Comparison of ENCODE assay signal across 12 mouse cellular contexts in genomic region chrX:60592598-60592997, GRCm38 (mm10). TPM values are rescaled to one million over a fixed set of nuclear protein-coding genes. Genes with fewer than 3 reads are reported as not detected.
DNase-seq lines count a peak whose midpoint lies in the region; ATAC-seq and TF ChIP-seq lines count a peak whose summit lies in the region.
"Had no signal": no experiment of that assay in that cellular context is flagged by ENCODE, and none has a peak within 500 bp of the region (broad histone marks: within the 10 kb centered on the region; RNA-seq: fewer than 3 reads in every experiment).

TSS of gene Atp11c (minus strand) at chrX:60592698.

- H3K4me2 ChIP-seq in intestine, embryonic 14.5 days (ENCODE audit: low read length): no peak within 1 kb of the TSS
- no peak within 1 kb of the TSS for H3K4me2 ChIP-seq in intestine, embryonic 15.5 days (replicated peaks)
- H3K4me2 ChIP-seq: limb, embryonic 15.5 days had no signal

- TF ChIP-seq POLR2A in MEL (IDR thresholded peaks at IDR 0.05; ENCODE audit: control insufficient read depth in 1 of 2, insufficient read depth in 1 of 2, low read depth in 1 of 2, low read length in 2 of 2, poor library complexity in 1 of 2): no peak

- ATAC-seq in intestine, embryonic 14.5 days (replicated peaks; ENCODE audit: low FRiP score, low TSS enrichment, low read depth): no peak
- no peak for ATAC-seq in intestine, embryonic 15.5 days
- ATAC-seq in erythroblast, adult 5-6 weeks (replicated peaks; ENCODE audit: low FRiP score, poor library complexity, severe bottlenecking): no peak
- no peak for ATAC-seq in frontal cortex, adult (ENCODE audit: low TSS enrichment)
- ATAC-seq: intestine, postnatal 0 days had no signal

- TF ChIP-seq CTCF in MEL (IDR thresholded peaks at IDR 0.05 in 2 of 3, conservative IDR thresholded peaks at IDR 0.05 in 1 of 3; ENCODE audit: control insufficient read depth in 1 of 3, insufficient read depth in 1 of 3, low read depth in 2 of 3, low read length in 3 of 3, poor library complexity in 1 of 3, severe bottlenecking in 1 of 3): no peak

- no peak within 1 kb of the TSS for H3K27ac ChIP-seq in intestine, embryonic 14.5 days (ENCODE audit: low read depth)
- H3K27ac ChIP-seq in intestine, embryonic 15.5 days: no peak within 1 kb of the TSS
- H3K27ac ChIP-seq in MEL (ENCODE audit: control insufficient read depth, low read depth, low read length) (no peak within 1 kb of the TSS), macrophage (no peak within 1 kb of the TSS)
- H3K27ac ChIP-seq: limb, embryonic 15.5 days had no signal

- no peaks in the 10 kb centered on the region for H3K36me3 ChIP-seq in intestine, embryonic 14.5 days (ENCODE audit: control insufficient read depth, insufficient read depth, low read length)
- H3K36me3 ChIP-seq in intestine, embryonic 15.5 days: no peaks in the 10 kb centered on the region
- H3K36me3 ChIP-seq in MEL (ENCODE audit: control insufficient read depth in 1 of 2, insufficient read depth in 2 of 2, low read length in 2 of 2) (no peaks in the 10 kb centered on the region), macrophage (ENCODE audit: inconsistent target) (no peaks in the 10 kb centered on the region)
- H3K36me3 ChIP-seq: limb, embryonic 15.5 days had no signal

- no peak for TF ChIP-seq RAD21 in MEL (IDR thresholded peaks at IDR 0.05; ENCODE audit: low read depth, low read length)

- H3K4me1 ChIP-seq in intestine, embryonic 14.5 days (replicated peaks; ENCODE audit: control insufficient read depth, insufficient read depth, low read length): no peaks in the 10 kb centered on the region
- no peaks in the 10 kb centered on the region for H3K4me1 ChIP-seq in intestine, embryonic 15.5 days (replicated peaks)
- H3K4me1 ChIP-seq in MEL (ENCODE audit: control insufficient read depth in 1 of 2, insufficient read depth in 2 of 2, low read length in 2 of 2): no peaks in the 10 kb centered on the region
- H3K4me1 ChIP-seq: limb, embryonic 15.5 days had no signal

- DNase-seq in intestine, embryonic 14.5 days (ENCODE audit: low spot score): no peak
- DNase-seq in MEL (ENCODE audit: low read depth, low spot score): no peak
- no peak for DNase-seq in spleen, postnatal 14 days (ENCODE audit: low spot score in 2 of 2)
- DNase-seq in frontal cortex, adult 2 months (ENCODE audit: extremely low spot score in 1 of 2, low spot score in 1 of 2): no peak
- DNase-seq: cerebellum, postnatal 25 days; gastrocnemius, postnatal 36 days had no signal

- 82% methylated on average over 2 of the region's 2 CpGs for WGBS in intestine, embryonic 14.5 days
- 83% methylated on average over 2 of the region's 2 CpGs for WGBS in intestine, embryonic 15.5 days
- WGBS in macrophage (ENCODE audit: missing documents): 88% methylated on average over 2 of the region's 2 CpGs

- H3K79me2 ChIP-seq in MEL (ENCODE audit: control insufficient read depth, insufficient read depth, low read length, poor library complexity): no peaks in the 10 kb centered on the region
- no peaks in the 10 kb centered on the region for H3K79me2 ChIP-seq in macrophage (ENCODE audit: inconsistent target)

- no peaks in the 10 kb centered on the region for H3K9me3 ChIP-seq in intestine, embryonic 14.5 days (ENCODE audit: control insufficient read depth, low read length)
- no peaks in the 10 kb centered on the region for H3K9me3 ChIP-seq in intestine, embryonic 15.5 days
- no peaks in the 10 kb centered on the region for H3K9me3 ChIP-seq in MEL (replicated peaks; ENCODE audit: insufficient read depth, low read length)
- H3K9me3 ChIP-seq: limb, embryonic 15.5 days had no signal

- H3K9ac ChIP-seq in intestine, embryonic 14.5 days (ENCODE audit: low read length): no peak within 1 kb of the TSS
- no peak within 1 kb of the TSS for H3K9ac ChIP-seq in intestine, embryonic 15.5 days
- H3K9ac ChIP-seq in MEL (ENCODE audit: control insufficient read depth, low read depth, low read length, poor library complexity, severe bottlenecking): no peak within 1 kb of the TSS
- H3K9ac ChIP-seq: limb, embryonic 15.5 days had no signal

- no peaks in the 10 kb centered on the region for H3K27me3 ChIP-seq in intestine, embryonic 14.5 days (replicated peaks; ENCODE audit: control insufficient read depth, insufficient read depth, low read length)
- no peaks in the 10 kb centered on the region for H3K27me3 ChIP-seq in intestine, embryonic 15.5 days (replicated peaks)
- H3K27me3 ChIP-seq in MEL (ENCODE audit: control insufficient read depth in 1 of 2, insufficient read depth in 2 of 2, low read length in 2 of 2): no peaks in the 10 kb centered on the region
- H3K27me3 ChIP-seq: limb, embryonic 15.5 days had no signal

- H3K4me3 ChIP-seq in intestine, embryonic 14.5 days (ENCODE audit: low read depth, low read length): no peak within 1 kb of the TSS
- H3K4me3 ChIP-seq in intestine, embryonic 15.5 days (replicated peaks): no peak within 1 kb of the TSS
- no peak within 1 kb of the TSS for H3K4me3 ChIP-seq in MEL (ENCODE audit: control insufficient read depth in 1 of 2, insufficient read depth in 1 of 2, low read depth in 2 of 2, low read length in 2 of 2)
- H3K4me3 ChIP-seq in macrophage (ENCODE audit: inconsistent target): no peak within 1 kb of the TSS
- H3K4me3 ChIP-seq: limb, embryonic 15.5 days had no signal

- TF ChIP-seq EP300 in MEL (IDR thresholded peaks at IDR 0.05; ENCODE audit: low read depth in 1 of 2, low read length in 2 of 2): no peak

TF ChIP-seq in MEL, 35 proteins besides CTCF, POLR2A, EP300 and RAD21:
- no peak for TF ChIP-seq ZC3H11A (IDR thresholded peaks at IDR 0.05; ENCODE audit: low read depth, low read length)
- no peak for TF ChIP-seq MYB (IDR thresholded peaks at IDR 0.05; ENCODE audit: low read depth, low read length)
- TF ChIP-seq GABPA (IDR thresholded peaks at IDR 0.05; ENCODE audit: low read depth, low read length): no peak
- TF ChIP-seq MAZ (IDR thresholded peaks at IDR 0.05; ENCODE audit: low read depth, low read length): no peak
- TF ChIP-seq NRF1 (IDR thresholded peaks at IDR 0.05; ENCODE audit: insufficient read depth, low read depth, low read length, poor library complexity, severe bottlenecking): no peak
- no peak for TF ChIP-seq GATA1 (IDR thresholded peaks at IDR 0.05; ENCODE audit: low read depth, low read length)
- no peak for TF ChIP-seq NELFE (IDR thresholded peaks at IDR 0.05; ENCODE audit: low read depth, low read length)
- no peak for TF ChIP-seq CHD2 (IDR thresholded peaks at IDR 0.05; ENCODE audit: low read length)
- TF ChIP-seq JUND (IDR thresholded peaks at IDR 0.05; ENCODE audit: low read depth, low read length): no peak
- TF ChIP-seq ELF1 (IDR thresholded peaks at IDR 0.05; ENCODE audit: low read depth, low read length): no peak
- TF ChIP-seq MYC (IDR thresholded peaks at IDR 0.05; ENCODE audit: low read depth, low read length): no peak
- no peak for TF ChIP-seq TCF12 (IDR thresholded peaks at IDR 0.05; ENCODE audit: low read depth, low read length)
- no peak for TF ChIP-seq E2F4 (IDR thresholded peaks at IDR 0.05; ENCODE audit: borderline replicate concordance, low read depth, low read length)

RNA-seq across cellular contexts. Expression of gene Atp11c, which starts in this region (rescaled TPM):
- polyA plus RNA-seq in intestine, embryonic 14.5 days (2014; fragmentation: Nextera tagmentation; extraction: Ambion mirVana): 10.7 TPM in 2 replicates
- polyA plus RNA-seq in intestine, embryonic 15.5 days (2015; fragmentation: Nextera tagmentation; extraction: Ambion mirVana): 4.7 and 5.7 TPM in 2 replicates
- total RNA-seq in MEL (2012; rRNA removed): 12.9 and 13.3 TPM in 2 replicates
- polyA plus RNA-seq in MEL (2012; ENCODE audit: insufficient read depth in 1 of 2, insufficient read length in 2 of 2, low read depth in 1 of 2, low replicate concordance in 2 of 2, missing spikeins in 1 of 2): 10 to 100 TPM in 1 of 2 experiments, not detected in 1; 10.6 TPM
- total RNA-seq in erythroblast, adult 5-6 weeks (2015; ENCODE audit: low replicate concordance): 16.3 and 19.0 TPM in 2 replicates
- total RNA-seq in erythroblast, adult 5-6 weeks (2017; ENCODE audit: low replicate concordance): 19.0 and 21.1 TPM in 2 replicates
- total RNA-seq in macrophage (2018; cell fraction: chromatin; rRNA removed): 10 to 100 TPM; 26.2 to 51.7 (median 35.6) TPM
- 10 to 100 TPM in 22 of 26 experiments, 1 to 10 TPM in 4; 9.3 to 21.9 (median 14.0) TPM for total RNA-seq in macrophage (2018; cell fraction: cytosol; rRNA removed)
- 10 to 100 TPM; 20.2 to 46.9 (median 30.3) TPM for total RNA-seq in macrophage (2018; cell fraction: nucleus; rRNA removed)
- 9.0 to 13.2 TPM (median 10.1 TPM) in 3 replicates for polyA plus RNA-seq in macrophage (2018)
- 7.8 and 8.8 TPM in 2 replicates for polyA plus RNA-seq in frontal cortex, adult 2 months (2012; rRNA removed)
